Mouse (Mus musculus): Measurements from ENCODE around the gene Zfand3. TPM values are rescaled to one million over a fixed set of nuclear protein-coding genes. Genes with fewer than 3 reads are reported as not detected.
A peak's percentile ranks its signal among the peaks of the same experiment; 100 is the strongest.

Zfand3 gene
- polyA plus RNA-seq, 1 experiment = 107 TPM

- Histone ChIP-seq H3K4me1 (ENCODE audit: control insufficient read depth, insufficient read depth, low read length) (peaks cover 10% of the 10 kb centered on the region), H3K27ac (ENCODE audit: insufficient read depth, low read length) (no peak overlapping the region), H3K4me3 (replicated peaks; ENCODE audit: insufficient read depth, low read depth, low read length) (no peak overlapping the region), H3K27me3 (ENCODE audit: control insufficient read depth, insufficient read depth, low read length) (no peaks in the 10 kb centered on the region)
- DNase-seq = no peak
- WGBS = 46% methylated on average over 7 of the region's 7 CpGs
- TF ChIP-seq POLR2A (IDR thresholded peaks at IDR 0.05; ENCODE audit: borderline replicate concordance, insufficient read depth, low read length) (no peak), CTCF (IDR thresholded peaks at IDR 0.05; ENCODE audit: borderline replicate concordance, insufficient read depth, low read depth, low read length) (no peak)
Measured at GRCm38 (mm10) chr17:30110678-30111077, 106.1 kb downstream of the Zfand3 start.

DNA sequence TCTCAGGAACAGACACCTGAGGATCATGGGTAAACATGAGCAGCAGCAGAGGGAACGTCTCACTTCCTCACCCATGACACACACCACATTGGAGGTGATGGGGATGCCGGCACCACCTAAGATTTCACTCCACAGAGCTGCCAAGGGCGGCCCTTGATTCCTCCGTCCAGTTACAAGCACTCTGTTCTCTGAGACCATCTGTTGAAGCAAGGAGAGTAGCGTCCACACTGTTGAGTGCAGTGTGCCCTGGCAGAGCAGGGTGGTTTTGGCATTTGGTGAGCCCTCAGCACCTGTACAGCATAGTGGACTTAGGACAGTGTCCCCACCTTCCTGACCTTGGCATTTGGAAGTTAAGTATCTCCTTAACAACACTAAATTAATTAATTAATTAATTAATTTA is 107.0 kb downstream of the Zfand3 start:
- peaks cover 10% of the 10 kb centered on the region for H3K4me1 ChIP-seq (ENCODE audit: control insufficient read depth, insufficient read depth, low read length)
- TF ChIP-seq CTCF (IDR thresholded peaks at IDR 0.05; ENCODE audit: borderline replicate concordance, insufficient read depth, low read depth, low read length) (no peak), POLR2A (IDR thresholded peaks at IDR 0.05; ENCODE audit: borderline replicate concordance, insufficient read depth, low read length) (no peak)
- 15% methylated on average over 5 of the region's 5 CpGs for WGBS
- no peaks in the 10 kb centered on the region for H3K27me3 ChIP-seq (ENCODE audit: control insufficient read depth, insufficient read depth, low read length)
- peak; percentile 41 to 52 for DNase-seq
- no peak overlapping the region for H3K27ac ChIP-seq (ENCODE audit: insufficient read depth, low read length)
- no peak overlapping the region for H3K4me3 ChIP-seq (replicated peaks; ENCODE audit: insufficient read depth, low read depth, low read length)

DNA sequence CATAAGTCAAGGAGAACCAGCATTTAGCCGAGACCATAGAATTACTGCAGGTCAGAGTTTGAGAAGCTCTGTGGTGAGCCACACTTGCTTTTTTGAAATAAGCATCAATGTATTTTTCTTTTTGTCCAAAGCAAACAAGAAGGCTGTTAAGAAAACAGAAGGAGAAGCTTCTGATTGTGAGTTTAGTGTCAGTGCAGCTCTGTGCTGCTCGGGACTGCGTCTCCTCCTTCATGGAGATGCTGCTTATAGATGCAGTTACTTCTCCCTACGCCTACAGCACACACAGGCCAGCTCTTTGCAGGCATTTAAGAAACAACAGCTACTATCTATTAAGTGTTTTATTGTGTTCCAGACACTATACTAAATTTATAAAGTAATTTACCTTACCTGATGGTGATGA is 107.5 kb downstream of the Zfand3 start:
- Histone ChIP-seq H3K27me3 (ENCODE audit: control insufficient read depth, insufficient read depth, low read length) (no peaks in the 10 kb centered on the region), H3K4me3 (replicated peaks; ENCODE audit: insufficient read depth, low read depth, low read length) (no peak overlapping the region), H3K4me1 (ENCODE audit: control insufficient read depth, insufficient read depth, low read length) (peaks cover 10% of the 10 kb centered on the region), H3K27ac (ENCODE audit: insufficient read depth, low read length) (no peak overlapping the region)
- 88% methylated on average over 4 of the region's 4 CpGs for WGBS
- TF ChIP-seq CTCF (IDR thresholded peaks at IDR 0.05; ENCODE audit: borderline replicate concordance, insufficient read depth, low read depth, low read length) (no peak), POLR2A (IDR thresholded peaks at IDR 0.05; ENCODE audit: borderline replicate concordance, insufficient read depth, low read length) (no peak)
- no peak for DNase-seq

DNA sequence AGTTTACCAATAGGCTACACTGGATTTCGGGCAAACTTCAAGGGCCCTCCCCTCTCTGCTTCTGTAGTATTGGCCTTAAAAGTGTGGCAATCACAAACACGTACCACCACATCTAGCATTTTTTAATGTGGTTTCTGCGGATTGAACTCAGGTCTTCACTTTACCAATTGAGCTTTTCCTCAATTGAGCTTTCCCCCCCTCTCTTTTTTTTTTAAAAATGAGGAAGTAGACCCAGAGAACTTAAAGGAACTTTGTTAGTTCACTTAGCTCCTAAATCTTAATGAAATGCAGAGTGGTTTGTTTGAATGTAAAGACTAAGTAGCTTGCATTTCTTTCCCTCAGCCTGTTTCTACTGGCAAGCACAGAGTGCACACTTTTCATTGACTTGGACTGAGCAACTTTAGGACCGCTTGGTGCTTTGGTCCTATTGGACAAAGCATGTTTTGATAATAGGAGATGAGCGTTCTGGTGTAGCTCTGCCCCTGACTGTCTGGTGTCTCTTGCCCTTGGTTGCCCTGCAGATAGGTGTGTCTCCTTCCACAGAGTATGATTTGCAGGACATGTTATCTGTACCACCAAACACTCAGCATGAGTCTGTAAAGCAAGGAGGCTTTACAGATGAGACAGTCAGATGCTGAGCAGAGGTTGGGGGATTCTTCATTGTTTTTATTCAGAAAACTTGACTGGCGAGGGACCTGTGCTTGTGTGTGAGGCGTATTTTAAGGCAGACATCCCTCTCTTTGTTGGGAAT is 108.2 kb downstream of the Zfand3 start:
- TF ChIP-seq CTCF (IDR thresholded peaks at IDR 0.05; ENCODE audit: borderline replicate concordance, insufficient read depth, low read depth, low read length) (no peak), POLR2A (IDR thresholded peaks at IDR 0.05; ENCODE audit: borderline replicate concordance, insufficient read depth, low read length) (no peak)
- 89% methylated on average over 7 of the region's 7 CpGs for WGBS
- Histone ChIP-seq H3K27me3 (ENCODE audit: control insufficient read depth, insufficient read depth, low read length) (no peaks in the 10 kb centered on the region), H3K4me1 (ENCODE audit: control insufficient read depth, insufficient read depth, low read length) (peaks cover 10% of the 10 kb centered on the region), H3K4me3 (replicated peaks; ENCODE audit: insufficient read depth, low read depth, low read length) (no peak overlapping the region), H3K27ac (ENCODE audit: insufficient read depth, low read length) (no peak overlapping the region)
- no peak for DNase-seq

DNA sequence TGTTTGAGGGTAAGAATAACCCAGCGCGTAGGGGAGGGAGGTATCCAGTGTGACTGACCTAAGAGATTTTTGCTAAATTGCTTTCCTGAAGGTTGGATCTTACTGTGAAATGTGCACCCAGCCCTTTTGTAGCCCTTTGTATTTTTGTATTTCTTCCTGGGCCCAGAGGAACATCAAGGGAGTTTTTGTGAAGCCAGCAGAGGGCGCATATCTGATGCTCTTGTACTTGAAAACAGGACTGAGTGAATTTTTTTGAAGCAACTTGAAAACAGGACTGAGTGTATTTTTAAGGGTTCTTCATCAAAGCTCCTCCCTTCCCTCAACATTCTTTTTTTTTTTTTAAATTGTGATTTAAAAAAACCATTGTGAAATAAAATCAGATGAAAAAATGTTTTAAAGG is 110.2 kb downstream of the Zfand3 start:
- H3K27me3 ChIP-seq (ENCODE audit: control insufficient read depth, insufficient read depth, low read length) = no peaks in the 10 kb centered on the region
- H3K4me1 ChIP-seq (ENCODE audit: control insufficient read depth, insufficient read depth, low read length) = peaks cover 10% of the 10 kb centered on the region
- WGBS = 91% methylated on average over 3 of the region's 3 CpGs
- TF ChIP-seq POLR2A (IDR thresholded peaks at IDR 0.05; ENCODE audit: borderline replicate concordance, insufficient read depth, low read length) = no peak
- TF ChIP-seq CTCF (IDR thresholded peaks at IDR 0.05; ENCODE audit: borderline replicate concordance, insufficient read depth, low read depth, low read length) = peak; percentile 34; the same call in 1 of the 2 replicates
- H3K4me3 ChIP-seq (replicated peaks; ENCODE audit: insufficient read depth, low read depth, low read length) = no peak overlapping the region
- DNase-seq = peak; percentile 28 to 50
- H3K27ac ChIP-seq (ENCODE audit: insufficient read depth, low read length) = no peak overlapping the region

GRCm38 (mm10) chr17:30116226-30116625 is 111.7 kb downstream of the Zfand3 start:
- DNase-seq = no peak
- WGBS = 87% methylated on average over 5 of the region's 5 CpGs
- TF ChIP-seq CTCF (IDR thresholded peaks at IDR 0.05; ENCODE audit: borderline replicate concordance, insufficient read depth, low read depth, low read length) = no peak
- TF ChIP-seq POLR2A (IDR thresholded peaks at IDR 0.05; ENCODE audit: borderline replicate concordance, insufficient read depth, low read length) = no peak

GRCm38 (mm10) chr17:30118036-30118435 is 113.5 kb downstream of the Zfand3 start:
- no peak overlapping the region for H3K4me3 ChIP-seq (replicated peaks; ENCODE audit: insufficient read depth, low read depth, low read length)
- no peaks in the 10 kb centered on the region for H3K4me1 ChIP-seq (ENCODE audit: control insufficient read depth, insufficient read depth, low read length)
- H3K27me3 ChIP-seq (ENCODE audit: control insufficient read depth, insufficient read depth, low read length) = no peaks in the 10 kb centered on the region
- no peak overlapping the region for H3K27ac ChIP-seq (ENCODE audit: insufficient read depth, low read length)
- 89% methylated on average over 5 of the region's 5 CpGs for WGBS
- DNase-seq = no peak
- TF ChIP-seq CTCF (IDR thresholded peaks at IDR 0.05; ENCODE audit: borderline replicate concordance, insufficient read depth, low read depth, low read length) = no peak
- no peak for TF ChIP-seq POLR2A (IDR thresholded peaks at IDR 0.05; ENCODE audit: borderline replicate concordance, insufficient read depth, low read length)

More at GRCm38 (mm10) chr17:30116226-30116625, 111.7 kb downstream of the Zfand3 start:
- H3K4me3 ChIP-seq (replicated peaks; ENCODE audit: insufficient read depth, low read depth, low read length) = no peak overlapping the region
- H3K4me1 ChIP-seq (ENCODE audit: control insufficient read depth, insufficient read depth, low read length) = peaks cover 5% of the 10 kb centered on the region
- H3K27me3 ChIP-seq (ENCODE audit: control insufficient read depth, insufficient read depth, low read length) = no peaks in the 10 kb centered on the region
- H3K27ac ChIP-seq (ENCODE audit: insufficient read depth, low read length) = no peak overlapping the region

DNA sequence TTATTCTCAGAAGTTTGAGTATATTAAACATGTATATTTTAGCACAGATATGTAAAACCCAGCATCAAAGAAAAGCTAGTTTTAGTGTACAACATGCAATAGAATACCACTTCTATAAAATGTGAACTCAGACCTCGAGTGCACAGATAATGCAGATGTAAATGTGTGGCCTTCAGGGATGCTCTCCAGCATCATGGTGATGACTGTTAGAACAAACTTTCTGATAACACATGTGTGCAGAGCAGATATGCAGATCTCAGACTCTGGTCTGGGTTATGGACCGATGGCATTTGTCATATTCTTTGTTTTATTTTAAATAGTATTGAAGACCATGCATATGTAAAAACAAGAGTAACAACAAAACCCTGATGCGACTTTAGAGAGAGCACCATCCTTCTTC is 117.7 kb downstream of the Zfand3 start:
- Histone ChIP-seq H3K27ac (ENCODE audit: insufficient read depth, low read length) (no peak overlapping the region), H3K4me1 (ENCODE audit: control insufficient read depth, insufficient read depth, low read length) (no peaks in the 10 kb centered on the region), H3K4me3 (replicated peaks; ENCODE audit: insufficient read depth, low read depth, low read length) (no peak overlapping the region), H3K27me3 (ENCODE audit: control insufficient read depth, insufficient read depth, low read length) (no peaks in the 10 kb centered on the region)
- TF ChIP-seq POLR2A (IDR thresholded peaks at IDR 0.05; ENCODE audit: borderline replicate concordance, insufficient read depth, low read length) (no peak), CTCF (IDR thresholded peaks at IDR 0.05; ENCODE audit: borderline replicate concordance, insufficient read depth, low read depth, low read length) (no peak)
- DNase-seq = no peak
- 97% methylated on average over 3 of the region's 3 CpGs for WGBS

Measured in cerebellum, adult 2 months (tissue).